Mouse (Mus musculus) CD8-positive naive resting alpha-beta T cell, adult 2 months (primary cell): ENCODE data around the gene Lfng.
A peak's percentile ranks its signal among the peaks of the same experiment; 100 is the strongest.

ENCODE experiments used
- DNase-seq, 2 experiments: peaks; one replicate each; pipeline ENCODE4 v3.0.0; 2022; ENCODE audit warnings: low read depth in 2 of 2, low spot score in 2 of 2

Lfng gene

GRCm38 (mm10) chr5:140661427-140661826 is 54.3 kb downstream of the Lfng start:
- no peak for DNase-seq

- no peak for DNase-seq
Measured at GRCm38 (mm10) chr5:140661875-140662643, 54.9 kb downstream of the Lfng start.

- no peak for DNase-seq
Measured at GRCm38 (mm10) chr5:140662741-140663592, 55.8 kb downstream of the Lfng start.

GRCm38 (mm10) chr5:140663621-140664180 is 56.6 kb downstream of the Lfng start:
- DNase-seq = peak; percentile 71 to 76
